In genomic region chr8:109990224-109990623, GRCm38 (mm10) we compare ENCODE assay signal across 25 mouse cellular contexts. TPM values are rescaled to one million over a fixed set of nuclear protein-coding genes. Genes with fewer than 3 reads are reported as not detected.
DNase-seq lines count a peak whose midpoint lies in the region; ATAC-seq and TF ChIP-seq lines count a peak whose summit lies in the region.
"Had no signal": no experiment of that assay in that cellular context is flagged by ENCODE, and none has a peak within 500 bp of the region (broad histone marks: within the 10 kb centered on the region; RNA-seq: fewer than 3 reads in every experiment).

Tat (plus strand) TSS chr8:109990437.

- peak; percentile 35 for ATAC-seq in liver, postnatal 0 days
- ATAC-seq: activated CD4-positive, CD25-positive, alpha-beta regulatory T cell, adult 4 months; CD4-positive, CD25-positive, alpha-beta regulatory T cell, adult 4 months; forebrain, embryonic 13.5 days; forebrain, embryonic 15.5 days; forebrain, postnatal 0 days; Patski had no signal

- H3K27me3 ChIP-seq in liver, postnatal 0 days (ENCODE audit: insufficient read depth, low read length): no peaks in the 10 kb centered on the region
- H3K27me3 ChIP-seq: forebrain, embryonic 13.5 days; forebrain, embryonic 15.5 days had no signal

- H3K9me3 ChIP-seq in liver, postnatal 0 days (ENCODE audit: low read length): no peaks in the 10 kb centered on the region
- H3K9me3 ChIP-seq: embryonic facial prominence, embryonic 10.5 days; embryonic facial prominence, embryonic 12.5 days; forebrain, embryonic 13.5 days; forebrain, embryonic 15.5 days; G1E had no signal

- WGBS in liver, postnatal 0 days (ENCODE audit: insufficient replicate concordance): 78% methylated on average over 8 of the region's 8 CpGs

- peaks cover 2% of the 10 kb centered on the region for H3K4me1 ChIP-seq in liver, postnatal 0 days (ENCODE audit: insufficient read depth)
- H3K4me1 ChIP-seq: embryonic facial prominence, embryonic 10.5 days; embryonic facial prominence, embryonic 12.5 days; forebrain, embryonic 13.5 days; forebrain, embryonic 15.5 days had no signal

- peak within 1 kb of the TSS; percentile 62 for H3K9ac ChIP-seq in liver, postnatal 0 days (replicated peaks)
- H3K9ac ChIP-seq: embryonic facial prominence, embryonic 12.5 days; forebrain, embryonic 13.5 days; forebrain, embryonic 15.5 days; forebrain, postnatal 0 days had no signal

- TF ChIP-seq EP300 in liver, postnatal 0 days (IDR thresholded peaks at IDR 0.05; ENCODE audit: low read depth): no peak

- H3K4me2 ChIP-seq in liver, postnatal 0 days (ENCODE audit: low read depth, low read length): peak within 1 kb of the TSS; percentile 34
- H3K4me2 ChIP-seq: embryonic facial prominence, embryonic 12.5 days; forebrain, embryonic 13.5 days; forebrain, embryonic 15.5 days had no signal

- peaks cover 5% of the 10 kb centered on the region; the same call in 1 of the 2 replicates for H3K36me3 ChIP-seq in liver, postnatal 0 days (replicated peaks; ENCODE audit: insufficient read depth, low read length)
- H3K36me3 ChIP-seq: embryonic facial prominence, embryonic 10.5 days; embryonic facial prominence, embryonic 12.5 days; forebrain, embryonic 15.5 days; G1E had no signal

- H3K4me3 ChIP-seq in liver, postnatal 0 days (ENCODE audit: low read depth, low read length): peak within 1 kb of the TSS; percentile 36
- H3K4me3 ChIP-seq: embryonic facial prominence, embryonic 10.5 days; embryonic facial prominence, embryonic 12.5 days; forebrain, embryonic 13.5 days; forebrain, embryonic 15.5 days had no signal

- H3K27ac ChIP-seq in liver, postnatal 0 days (ENCODE audit: low read depth): peak within 1 kb of the TSS; percentile 77; the same call in 1 of the 2 replicates
- H3K27ac ChIP-seq: embryonic facial prominence, embryonic 10.5 days; embryonic facial prominence, embryonic 12.5 days; forebrain, embryonic 13.5 days; forebrain, embryonic 15.5 days had no signal

- DNase-seq in adrenal gland, adult 2 months: peak; percentile 20
- no peak for DNase-seq in adrenal gland, adult (ENCODE audit: inconsistent age in 2 of 2, low spot score in 1 of 2)
- DNase-seq in heart, adult 11 months: peak; percentile 74
- no peak for DNase-seq in heart, adult 18-20 months
- DNase-seq in liver, postnatal 0 days: peak; percentile 66
- DNase-seq in liver: no peak
- DNase-seq: adrenal gland, adult 8-10 months; adrenal gland, postnatal 25 days; B cell, adult 2 months; cerebellum, adult 11-12 months; cerebellum, adult 2 months; cerebellum, adult 9-10 months; cerebellum, postnatal 25 days; forebrain, postnatal 0 days had no signal

- no peak for TF ChIP-seq CTCF in liver, postnatal 0 days (IDR thresholded peaks at IDR 0.05; ENCODE audit: low read depth)

RNA-seq across cellular contexts. Expression of gene Tat, which starts in this region (rescaled TPM):
- 1 to 10 TPM in 1 of 2 experiments, under 1 TPM in 1; 0.24 to 5.9 TPM for total RNA-seq in adrenal gland, adult 2 months (2021)
- polyA plus RNA-seq in adrenal gland, adult 2 months (2012; rRNA removed): 0.56 TPM in 1 of 2 replicates, not detected in the other
- 1 to 10 TPM in 1 of 2 experiments, under 1 TPM in 1; 0.50 to 3.6 TPM for total RNA-seq in heart, adult 18-20 months (2021)
- 64.5 and 108 TPM in 2 replicates for polyA plus RNA-seq in liver, postnatal 0 days (2015; fragmentation: Nextera tagmentation; extraction: Ambion mirVana)
- total RNA-seq: adrenal gland, postnatal 25 days; CH12.LX; forebrain, postnatal 0 days had no signal
- polyA plus RNA-seq: activated CD4-positive, CD25-positive, alpha-beta regulatory T cell, adult 4 months; CD4-positive, CD25-positive, alpha-beta regulatory T cell, adult 4 months; cerebellum, adult 2 months; cortical plate, adult 2 months; embryonic facial prominence, embryonic 10.5 days; embryonic facial prominence, embryonic 12.5 days; forebrain, embryonic 11.5 days; forebrain, embryonic 13.5 days; forebrain, embryonic 15.5 days; forebrain, postnatal 0 days; G1E had no signal

Comparison
In these comparisons a context has a peak if more than half of its experiments do, and no peak if none do; other contexts are left out.
1. RNA of gene Tat (polyA plus RNA-seq): 64.5 to 108 TPM in liver, postnatal 0 days; 0.56 TPM in adrenal gland, adult 2 months; every median in the first group is over 10 times any median in the second.
2. DNase-seq: peak in adrenal gland, adult 2 months (single experiment), heart, adult 11 months (single experiment) and liver, postnatal 0 days (single experiment); none in adrenal gland, adult (0 of 2), heart, adult 18-20 months (0 of 2) and liver (single experiment).